Mouse (Mus musculus) midbrain, embryonic 14.5 days (tissue): ENCODE measurements around the gene Mospd2. TPM values are rescaled to one million over a fixed set of nuclear protein-coding genes. Genes with fewer than 3 reads are reported as not detected.

ENCODE experiments used
- ATAC-seq: fragments of 200-750 bp; cut with Nextera tagmentation; 2 replicates; pipeline ENCODE4 v1.8.0; 2017; ENCODE audit warnings: moderate number of reproducible peaks, moderate library complexity; ENCODE audit not compliant: low FRiP score, low TSS enrichment
- DNase-seq: peaks from one replicate; pipeline ENCODE4 v3.0.0-alpha.2; 2015
- H3K27ac ChIP-seq: fragments of 300-500 bp; sonication (generic); replicated peaks from 2 replicates; pipeline ENCODE4 v1.5.1; 2014; ENCODE audit warnings: mild to moderate bottlenecking, low read depth, low read length, moderate library complexity
- H3K27me3 ChIP-seq: fragments of 300-500 bp; sonication (generic); 2 replicates; pipeline ENCODE4 v1.6.1; 2014; ENCODE audit warnings: low read length, control low read depth, mixed read lengths; ENCODE audit not compliant: control insufficient read depth, insufficient read depth
- H3K36me3 ChIP-seq: fragments of 300-500 bp; sonication (generic); 2 replicates; pipeline ENCODE4 v1.6.1; 2014; ENCODE audit warnings: low read length, control low read depth; ENCODE audit not compliant: control insufficient read depth, insufficient read depth
- H3K4me1 ChIP-seq: fragments of 300-500 bp; sonication (generic); 2 replicates; pipeline ENCODE4 v1.6.1; 2014; ENCODE audit warnings: mild to moderate bottlenecking, antibody characterized with exemption, low read length, control low read depth; ENCODE audit not compliant: control insufficient read depth, insufficient read depth
- H3K4me2 ChIP-seq: fragments of 300-500 bp; sonication (generic); 2 replicates; pipeline ENCODE4 v1.6.1; 2014; ENCODE audit warnings: mild to moderate bottlenecking, low read length, moderate library complexity
- H3K4me3 ChIP-seq: fragments of 300-500 bp; sonication (generic); replicated peaks from 2 replicates; pipeline ENCODE4 v1.5.1; 2014; ENCODE audit warnings: low read depth, low read length
- H3K9ac ChIP-seq: fragments of 300-500 bp; sonication (generic); replicated peaks from 2 replicates; pipeline ENCODE4 v1.6.1; 2014; ENCODE audit warnings: mild to moderate bottlenecking, low read length, moderate library complexity
- H3K9me3 ChIP-seq: fragments of 300-500 bp; sonication (generic); 2 replicates; pipeline ENCODE4 v1.6.1; 2016; ENCODE audit warnings: low read length, control low read depth, mixed read lengths; ENCODE audit not compliant: control insufficient read depth
- WGBS: fragments of 180-500 bp; shearing (Covaris S2); extraction: QIAGEN DNeasy Blood & Tissue Kit; methylation state at CpG from one replicate; pipeline ENCODE4 v1.1.7; 2014; 5-methylcytosine and 5-hydroxymethylcytosine counted together
- polyA plus RNA-seq: library from polyadenylated mRNA; unstranded; fragments of >200 nt; fragmentation: Nextera tagmentation; extraction: Ambion mirVana; gene quantifications from 2 replicates; pipeline ENCODE4 v1.2.1, GENCODE M21; 2014

The Mospd2 gene
- polyA plus RNA-seq = 17.3 and 19.0 TPM in 2 replicates

- DNase-seq = peak; percentile 89
- Histone ChIP-seq H3K4me1 (no peaks in the 10 kb centered on the region), H3K9ac (peak within 1 kb of the TSS; percentile 54), H3K9me3 (no peaks in the 10 kb centered on the region), H3K4me3 (peak within 1 kb of the TSS; percentile 49), H3K27ac (peak within 1 kb of the TSS; percentile 60; the same call in 1 of the 2 replicates), H3K4me2 (peak within 1 kb of the TSS; percentile 57), H3K27me3 (no peaks in the 10 kb centered on the region), H3K36me3 (no peaks in the 10 kb centered on the region)
- ATAC-seq = peak; percentile 99
- 17% methylated on average over 26 of the region's 26 CpGs for WGBS
Observed at GRCm38 (mm10) chrX:164980193-164980775, at the start of gene Mospd2, which contains the start of gene Fancb. Mospd2 (minus strand) TSS chrX:164980375. Fancb (plus strand) TSS chrX:164980592.

GRCm38 (mm10) chrX:165004779-165005324 is 24.7 kb upstream of the Mospd2 start, which contains the start of gene Gm17604:
Gm17604 (minus strand) TSS chrX:165004829.
- Histone ChIP-seq H3K4me3 (no peak within 1 kb of the TSS), H3K27ac (no peak within 1 kb of the TSS), H3K9ac (no peak within 1 kb of the TSS), H3K4me1 (no peaks in the 10 kb centered on the region), H3K36me3 (no peaks in the 10 kb centered on the region), H3K27me3 (no peaks in the 10 kb centered on the region; the same call in 1 of the 2 replicates), H3K4me2 (no peak within 1 kb of the TSS), H3K9me3 (no peaks in the 10 kb centered on the region)
- DNase-seq = no peak
- ATAC-seq = no peak

GRCm38 (mm10) chrX:165003141-165003540 is 23.0 kb upstream of the Mospd2 start:
- Histone ChIP-seq H3K4me2 (no peak overlapping the region), H3K4me1 (no peaks in the 10 kb centered on the region), H3K36me3 (no peaks in the 10 kb centered on the region), H3K4me3 (no peak overlapping the region), H3K27ac (no peak overlapping the region), H3K9ac (no peak overlapping the region), H3K9me3 (no peaks in the 10 kb centered on the region), H3K27me3 (no peaks in the 10 kb centered on the region; the same call in 1 of the 2 replicates)
- ATAC-seq = no peak
- WGBS = 52% methylated on average over 4 of the region's 4 CpGs
- DNase-seq = no peak

- WGBS = 96% methylated on average over 2 of the region's 2 CpGs
- no peaks in the 10 kb centered on the region for H3K9me3 ChIP-seq
- H3K4me2 ChIP-seq = peak overlapping the region; percentile 57
- ATAC-seq (no peak), DNase-seq (no peak)
- H3K4me1 ChIP-seq = no peaks in the 10 kb centered on the region
- no peaks in the 10 kb centered on the region for H3K36me3 ChIP-seq
- H3K27me3 ChIP-seq = no peaks in the 10 kb centered on the region
- H3K27ac ChIP-seq = no peak overlapping the region
- no peak overlapping the region for H3K9ac ChIP-seq
- H3K4me3 ChIP-seq = peak overlapping the region; percentile 49; the same call in 1 of the 2 replicates
Observed at GRCm38 (mm10) chrX:164978866-164979265, 1.3 kb downstream of the Mospd2 start.

- Histone ChIP-seq H3K4me1 (no peaks in the 10 kb centered on the region), H3K27me3 (no peaks in the 10 kb centered on the region), H3K27ac (no peak overlapping the region), H3K9ac (no peak overlapping the region), H3K4me3 (no peak overlapping the region), H3K9me3 (no peaks in the 10 kb centered on the region), H3K36me3 (no peaks in the 10 kb centered on the region), H3K4me2 (no peak overlapping the region)
- ATAC-seq = no peak
- DNase-seq = no peak
- WGBS = 91% methylated on average over 3 of the region's 3 CpGs
Observed at GRCm38 (mm10) chrX:164971206-164971605, 9.0 kb downstream of the Mospd2 start.

- Histone ChIP-seq H3K27me3 (no peaks in the 10 kb centered on the region), H3K4me3 (no peak overlapping the region), H3K9me3 (no peaks in the 10 kb centered on the region), H3K9ac (no peak overlapping the region), H3K4me1 (no peaks in the 10 kb centered on the region), H3K4me2 (no peak overlapping the region), H3K36me3 (no peaks in the 10 kb centered on the region), H3K27ac (no peak overlapping the region)
- WGBS = 91% methylated on average over 3 of the region's 3 CpGs
- DNase-seq (no peak), ATAC-seq (no peak)
Observed at GRCm38 (mm10) chrX:164965750-164966448, 14.3 kb downstream of the Mospd2 start.

GRCm38 (mm10) chrX:164952601-164953375 is 27.4 kb downstream of the Mospd2 start:
- ATAC-seq = no peak
- H3K9ac ChIP-seq = no peak overlapping the region
- no peak overlapping the region for H3K27ac ChIP-seq
- no peak for DNase-seq
- 79% methylated on average over 5 of the region's 5 CpGs for whole genome bisulfite sequencing
- H3K36me3 ChIP-seq = no peaks in the 10 kb centered on the region
- no peaks in the 10 kb centered on the region for H3K4me1 ChIP-seq
- no peaks in the 10 kb centered on the region for H3K9me3 ChIP-seq
- no peak overlapping the region for H3K4me2 ChIP-seq
- no peaks in the 10 kb centered on the region for H3K27me3 ChIP-seq
- H3K4me3 ChIP-seq = no peak overlapping the region

GRCm38 (mm10) chrX:164951858-164952576 is 28.2 kb downstream of the Mospd2 start:
- Histone ChIP-seq H3K4me2 (no peak overlapping the region), H3K9ac (no peak overlapping the region), H3K27ac (no peak overlapping the region), H3K36me3 (no peaks in the 10 kb centered on the region), H3K27me3 (no peaks in the 10 kb centered on the region), H3K4me3 (no peak overlapping the region), H3K4me1 (no peaks in the 10 kb centered on the region), H3K9me3 (no peaks in the 10 kb centered on the region)
- 86% methylated on average over 11 of the region's 11 CpGs for WGBS
- ATAC-seq = no peak
- DNase-seq = no peak
